Mouse (Mus musculus) hindbrain, embryonic 11.5 days (tissue): ENCODE data around the gene Gtf2f2. TPM values are rescaled to one million over a fixed set of nuclear protein-coding genes. Genes with fewer than 3 reads are reported as not detected.
"Not testable (repeated sequence)": the region's sequence is repeated elsewhere in the genome, so short reads cannot be mapped to it uniquely, and the experiment has no call there.

Source experiments
- ATAC-seq: fragments of 200-750 bp; cut with Nextera tagmentation; 2 replicates; pipeline ENCODE4 v1.8.0; 2017; ENCODE audit warnings: mild to moderate bottlenecking, moderate TSS enrichment, moderate library complexity; ENCODE audit not compliant: low FRiP score
- DNase-seq: peaks from one replicate; pipeline ENCODE4 v3.0.0-alpha.2; 2015; ENCODE audit warnings: low spot score
- H3K27ac ChIP-seq: fragments of 300-500 bp; sonication (generic); 2 replicates; pipeline ENCODE4 v1.5.1; 2014; ENCODE audit warnings: mild to moderate bottlenecking, low read depth, low read length
- H3K27me3 ChIP-seq: fragments of 300-500 bp; sonication (generic); 2 replicates; pipeline ENCODE4 v1.6.1; 2014; ENCODE audit warnings: mild to moderate bottlenecking, low read length, moderate library complexity, mixed read lengths; ENCODE audit not compliant: control insufficient read depth, insufficient read depth
- H3K36me3 ChIP-seq: fragments of 300-500 bp; sonication (generic); 2 replicates; pipeline ENCODE4 v1.6.1; 2014; ENCODE audit warnings: mild to moderate bottlenecking, low read length, moderate library complexity, mixed read lengths; ENCODE audit not compliant: control insufficient read depth, insufficient read depth
- H3K4me1 ChIP-seq: fragments of 300-500 bp; sonication (generic); replicated peaks from 2 replicates; pipeline ENCODE4 v1.6.1; 2014; ENCODE audit warnings: low read length, mixed read lengths; ENCODE audit not compliant: control insufficient read depth, insufficient read depth
- H3K4me2 ChIP-seq: fragments of 300-500 bp; sonication (generic); replicated peaks from 2 replicates; pipeline ENCODE4 v1.6.1; 2014; ENCODE audit warnings: mild to moderate bottlenecking, low read depth, low read length
- H3K4me3 ChIP-seq: fragments of 300-500 bp; sonication (generic); 2 replicates; pipeline ENCODE4 v1.5.1; 2014; ENCODE audit warnings: low read depth, low read length
- H3K9ac ChIP-seq: fragments of 300-500 bp; sonication (generic); 2 replicates; pipeline ENCODE4 v1.6.1; 2014; ENCODE audit warnings: low read depth, low read length
- H3K9me3 ChIP-seq: fragments of 300-500 bp; sonication (generic); 2 replicates; pipeline ENCODE4 v1.6.1; 2016; ENCODE audit warnings: low read length; ENCODE audit not compliant: control insufficient read depth
- WGBS: fragments of 180-500 bp; shearing (Covaris S2); extraction: QIAGEN DNeasy Blood & Tissue Kit; methylation state at CpG from one replicate; pipeline ENCODE4 v1.1.7; 2014; 5-methylcytosine and 5-hydroxymethylcytosine counted together
- polyA plus RNA-seq: library from polyadenylated mRNA; unstranded; fragments of >200 nt; fragmentation: Nextera tagmentation; extraction: Ambion mirVana; gene quantifications from 2 replicates; pipeline ENCODE4 v1.2.1, GENCODE M21; 2014

Gene Gtf2f2
- polyA plus RNA-seq, 1 experiment from 2014 or later, result 52.1 TPM

GRCm38 (mm10) chr14:75954766-75955165, 55.9 kb downstream of the Gtf2f2 start, which contains the start of gene Kctd4:
TSS of gene Kctd4 (plus strand) at chr14:75955009.
- no peaks in the 10 kb centered on the region for H3K9me3 ChIP-seq
- H3K4me2 ChIP-seq, result no peak within 1 kb of the TSS
- no peaks in the 10 kb centered on the region for H3K4me1 ChIP-seq
- DNase-seq (no peak), ATAC-seq (no peak)
- H3K27me3 ChIP-seq, result no peaks in the 10 kb centered on the region
- H3K4me3 ChIP-seq, result no peak within 1 kb of the TSS
- H3K36me3 ChIP-seq, result no peaks in the 10 kb centered on the region
- WGBS, result 88% methylated on average over 7 of the region's 7 CpGs
- H3K27ac ChIP-seq, result no peak within 1 kb of the TSS
- H3K9ac ChIP-seq, result no peak within 1 kb of the TSS

GRCm38 (mm10) chr14:75953011-75953410, 57.7 kb downstream of the Gtf2f2 start:
- no peaks in the 10 kb centered on the region for H3K36me3 ChIP-seq
- no peaks in the 10 kb centered on the region for H3K27me3 ChIP-seq
- no peak overlapping the region for H3K9ac ChIP-seq
- ATAC-seq (no peak), DNase-seq (no peak)
- H3K4me2 ChIP-seq, result no peak overlapping the region
- H3K9me3 ChIP-seq, result no peaks in the 10 kb centered on the region
- no peak overlapping the region for H3K27ac ChIP-seq
- WGBS, result 57% methylated on average over 2 of the region's 2 CpGs
- no peaks in the 10 kb centered on the region for H3K4me1 ChIP-seq
- no peak overlapping the region for H3K4me3 ChIP-seq

GRCm38 (mm10) chr14:75947674-75948073, 63.0 kb downstream of the Gtf2f2 start:
- no peak overlapping the region for H3K4me2 ChIP-seq

GRCm38 (mm10) chr14:75942365-75942764, 68.3 kb downstream of the Gtf2f2 start:
- WGBS, result 96% methylated on average over 3 of the region's 3 CpGs
- Histone ChIP-seq H3K4me2 (no peak overlapping the region), H3K27ac (no peak overlapping the region), H3K4me3 (no peak overlapping the region), H3K27me3 (no peaks in the 10 kb centered on the region), H3K9me3 (no peaks in the 10 kb centered on the region), H3K4me1 (no peaks in the 10 kb centered on the region), H3K9ac (no peak overlapping the region), H3K36me3 (no peaks in the 10 kb centered on the region)
- DNase-seq (no peak), ATAC-seq (no peak)

More at GRCm38 (mm10) chr14:75947674-75948073, 63.0 kb downstream of the Gtf2f2 start:
- no peak overlapping the region for H3K4me3 ChIP-seq
- no peak overlapping the region for H3K27ac ChIP-seq
- no peaks in the 10 kb centered on the region for H3K27me3 ChIP-seq
- DNase-seq (no peak), ATAC-seq (no peak)
- WGBS, result 70% methylated on average over 3 of the region's 3 CpGs
- no peaks in the 10 kb centered on the region for H3K9me3 ChIP-seq
- H3K4me1 ChIP-seq, result no peaks in the 10 kb centered on the region
- no peak overlapping the region for H3K9ac ChIP-seq
- H3K36me3 ChIP-seq, result no peaks in the 10 kb centered on the region

DNA sequence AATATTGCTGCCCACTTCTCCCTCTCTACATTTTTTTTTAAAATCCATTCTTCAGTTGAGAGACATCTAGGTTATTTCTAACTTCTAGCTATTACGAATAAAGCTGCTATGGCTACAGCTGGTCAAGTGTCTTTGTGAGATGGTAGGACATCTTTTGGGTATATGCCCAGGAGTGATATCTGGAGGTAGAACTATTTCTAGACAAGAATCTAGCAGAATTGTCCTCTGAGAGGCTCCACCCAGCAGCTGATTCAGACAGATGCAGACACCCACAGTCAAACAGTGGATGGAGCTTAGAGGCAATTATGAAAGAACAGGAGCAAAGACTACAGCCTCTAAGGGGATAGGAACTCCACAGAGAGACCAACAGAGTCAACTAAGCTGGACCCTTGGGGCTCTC, 69.2 kb downstream of the Gtf2f2 start:
- Histone ChIP-seq H3K27ac (no peak overlapping the region), H3K9me3 (no peaks in the 10 kb centered on the region), H3K4me3 (no peak overlapping the region), H3K36me3 (no peaks in the 10 kb centered on the region), H3K4me2 (no peak overlapping the region), H3K9ac (no peak overlapping the region), H3K4me1 (no peaks in the 10 kb centered on the region), H3K27me3 (no peaks in the 10 kb centered on the region)
- ATAC-seq, result no peak
- no peak for DNase-seq
- 100% methylated on average over 1 of the region's 1 CpGs for WGBS

DNA sequence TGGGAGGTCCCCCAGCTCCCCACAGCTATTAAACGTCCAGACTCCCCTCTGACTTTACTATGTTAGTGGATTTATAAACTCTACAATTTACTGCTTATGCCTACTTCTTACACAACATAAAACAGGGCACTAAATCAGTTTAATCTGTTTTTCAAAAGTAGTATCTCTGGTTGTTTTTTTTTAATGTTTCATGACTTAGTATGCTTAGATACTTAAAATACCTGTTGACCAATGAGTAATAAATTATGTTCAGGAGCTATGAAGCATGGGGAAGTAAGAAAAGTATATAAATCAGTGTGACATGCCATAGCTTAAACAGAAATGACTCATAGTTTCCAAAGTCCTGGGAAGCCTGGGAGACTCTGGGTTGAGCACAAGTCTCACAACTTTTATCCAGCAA, 73.0 kb downstream of the Gtf2f2 start:
- Histone ChIP-seq H3K9me3 (no peaks in the 10 kb centered on the region), H3K4me1 (no peaks in the 10 kb centered on the region), H3K4me2 (no peak overlapping the region), H3K27me3 (no peaks in the 10 kb centered on the region), H3K9ac (no peak overlapping the region), H3K36me3 (no peaks in the 10 kb centered on the region), H3K27ac (no peak overlapping the region), H3K4me3 (no peak overlapping the region)
- 79% methylated on average over 1 of the region's 1 CpGs for whole genome bisulfite sequencing
- no peak for ATAC-seq
- DNase-seq, result no peak

GRCm38 (mm10) chr14:75934359-75934758, 76.3 kb downstream of the Gtf2f2 start:
- DNase-seq (no peak), ATAC-seq (no peak)
- H3K36me3 ChIP-seq, result no peaks in the 10 kb centered on the region
- no peak overlapping the region for H3K27ac ChIP-seq
- H3K27me3 ChIP-seq, result no peaks in the 10 kb centered on the region
- no peak overlapping the region for H3K4me3 ChIP-seq
- H3K9me3 ChIP-seq, result no peaks in the 10 kb centered on the region
- WGBS, result 76% methylated on average over 2 of the region's 2 CpGs
- H3K4me2 ChIP-seq, result no peak overlapping the region
- H3K4me1 ChIP-seq, result no peaks in the 10 kb centered on the region
- H3K9ac ChIP-seq, result no peak overlapping the region

DNA sequence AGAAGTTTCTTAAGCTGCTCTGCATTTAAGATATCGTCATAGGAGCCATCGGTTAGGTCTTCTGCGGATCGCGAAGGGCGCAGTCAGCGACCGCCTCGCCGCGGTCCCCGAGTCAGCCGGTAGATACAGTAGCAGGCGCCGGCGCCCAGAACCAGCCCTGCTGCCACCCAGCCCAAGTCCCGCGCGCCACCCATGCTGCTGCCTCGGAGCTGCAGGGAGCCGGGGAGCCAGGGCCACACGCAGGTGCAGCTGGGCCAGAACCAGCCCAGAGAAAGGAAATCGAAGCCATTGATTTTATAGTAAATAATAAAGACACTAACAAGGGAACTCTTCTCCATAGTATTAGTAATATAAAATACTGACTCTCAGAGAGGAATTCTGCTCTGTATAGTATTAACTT, 79.4 kb downstream of the Gtf2f2 start:
- Histone ChIP-seq H3K4me2 (no peak overlapping the region), H3K27me3 (no peaks in the 10 kb centered on the region), H3K4me1 (no peaks in the 10 kb centered on the region), H3K36me3 (no peaks in the 10 kb centered on the region), H3K9ac (no peak overlapping the region), H3K27ac (no peak overlapping the region), H3K9me3 (no peaks in the 10 kb centered on the region), H3K4me3 (no peak overlapping the region)
- DNase-seq (no peak), ATAC-seq (no peak)
- WGBS, result 94% methylated on average over 23 of the region's 23 CpGs

- DNase-seq, H3K9me3 ChIP-seq, H3K4me1 ChIP-seq, H3K9ac ChIP-seq, H3K4me3 ChIP-seq, H3K4me2 ChIP-seq, H3K27ac ChIP-seq, H3K36me3 ChIP-seq, ATAC-seq, H3K27me3 ChIP-seq: not testable (repeated sequence)
- WGBS, result 91% methylated on average over 8 of the region's 8 CpGs
Observed at GRCm38 (mm10) chr14:75929713-75930112, 81.0 kb downstream of the Gtf2f2 start.
